Mouse (Mus musculus) ES-Bruce4 (cell line): Measurements from ENCODE around the gene Pms2. TPM values are rescaled to one million over a fixed set of nuclear protein-coding genes. Genes with fewer than 3 reads are reported as not detected.

Experiments
- H3K27ac ChIP-seq: 2 replicates; pipeline ENCODE4 v1.5.1; 2012; ENCODE audit warnings: low read length, inconsistent platforms; ENCODE audit not compliant: insufficient read depth
- H3K27me3 ChIP-seq: 2 replicates; pipeline ENCODE4 v1.6.1; 2012; ENCODE audit warnings: mild to moderate bottlenecking, low read length, inconsistent platforms; ENCODE audit not compliant: control insufficient read depth, poor library complexity, insufficient read depth, severe bottlenecking
- H3K36me3 ChIP-seq: 2 replicates; pipeline ENCODE4 v1.6.1; 2012; ENCODE audit warnings: inconsistent platforms, mild to moderate bottlenecking, low read length, moderate library complexity; ENCODE audit not compliant: control insufficient read depth, poor library complexity, insufficient read depth, severe bottlenecking
- H3K4me1 ChIP-seq: one replicate; pipeline ENCODE4 v1.8.1; 2011; ENCODE audit warnings: low read length; ENCODE audit not compliant: control insufficient read depth, insufficient read depth
- H3K4me3 ChIP-seq: 2 replicates; pipeline ENCODE4 v1.5.1; 2011; ENCODE audit warnings: low read depth, mild to moderate bottlenecking, low read length
- H3K9ac ChIP-seq: 2 replicates; pipeline ENCODE4 v1.6.1; 2012; ENCODE audit warnings: low read depth, mild to moderate bottlenecking, inconsistent platforms; ENCODE audit not compliant: poor library complexity, severe bottlenecking
- H3K9me3 ChIP-seq: replicated peaks from 2 replicates; pipeline ENCODE4 v1.6.1; 2012; ENCODE audit warnings: mild to moderate bottlenecking, low read length, inconsistent platforms; ENCODE audit not compliant: control insufficient read depth, poor library complexity, insufficient read depth, severe bottlenecking
- CTCF ChIP-seq: IDR thresholded peaks from one replicate; pipeline ENCODE4 v1.8.1; 2011; ENCODE audit warnings: low read depth, low read length
- EP300 ChIP-seq: IDR thresholded peaks from 2 replicates; pipeline ENCODE4 v1.6.1; 2011; ENCODE audit warnings: low read depth, low read length; ENCODE audit not compliant: insufficient read depth
- POLR2A ChIP-seq: IDR thresholded peaks from one replicate; pipeline ENCODE4 v1.8.1; 2011; ENCODE audit warnings: low read length; ENCODE audit not compliant: insufficient read depth
- polyA plus RNA-seq: library from polyadenylated mRNA; stranded (reverse); fragments of >200 nt; gene quantifications from 2 replicates; pipeline ENCODE4 v1.2.4, GENCODE M21; 2011; ENCODE audit warnings: low read depth; ENCODE audit not compliant: missing spikeins, insufficient read depth, insufficient read length

Gene Pms2
- polyA plus RNA-seq, 1 experiment: 29.7 TPM

GRCm38 (mm10) chr5:143975631-143975933 lies 65.8 kb downstream of the Pms2 start:
- H3K36me3 ChIP-seq: no peaks in the 10 kb centered on the region
- no peak overlapping the region for H3K27ac ChIP-seq
- no peaks in the 10 kb centered on the region for H3K4me1 ChIP-seq
- H3K27me3 ChIP-seq: no peaks in the 10 kb centered on the region
- H3K4me3 ChIP-seq: no peak overlapping the region
- TF ChIP-seq EP300 (no peak), CTCF (no peak), POLR2A (no peak)
- no peaks in the 10 kb centered on the region for H3K9me3 ChIP-seq
- H3K9ac ChIP-seq: no peak overlapping the region

- H3K27me3 ChIP-seq: no peaks in the 10 kb centered on the region
- H3K27ac ChIP-seq: no peak overlapping the region
- H3K36me3 ChIP-seq: no peaks in the 10 kb centered on the region
- no peak overlapping the region for H3K4me3 ChIP-seq
- H3K9ac ChIP-seq: no peak overlapping the region
- H3K4me1 ChIP-seq: no peaks in the 10 kb centered on the region
- H3K9me3 ChIP-seq: no peaks in the 10 kb centered on the region
- TF ChIP-seq CTCF (no peak), POLR2A (no peak), EP300 (no peak)
These were observed 66.5 kb downstream of the Pms2 start for GRCm38 (mm10) chr5:143976232-143976631.

- no peak for TF ChIP-seq CTCF
- no peak for TF ChIP-seq POLR2A
- Histone ChIP-seq H3K9ac (no peak overlapping the region), H3K27ac (no peak overlapping the region)
These were observed 67.1 kb downstream of the Pms2 start for GRCm38 (mm10) chr5:143976726-143977431.

GRCm38 (mm10) chr5:143980858-143981257 lies 71.1 kb downstream of the Pms2 start:
- Histone ChIP-seq H3K9me3 (no peaks in the 10 kb centered on the region), H3K36me3 (no peaks in the 10 kb centered on the region), H3K4me1 (peaks cover 1% of the 10 kb centered on the region), H3K27ac (no peak overlapping the region), H3K9ac (no peak overlapping the region), H3K4me3 (no peak overlapping the region), H3K27me3 (no peaks in the 10 kb centered on the region)
- TF ChIP-seq POLR2A (no peak), CTCF (no peak), EP300 (no peak)

More at GRCm38 (mm10) chr5:143976726-143977431, 67.1 kb downstream of the Pms2 start:
- no peaks in the 10 kb centered on the region for H3K9me3 ChIP-seq
- no peaks in the 10 kb centered on the region for H3K36me3 ChIP-seq
- H3K4me3 ChIP-seq: no peak overlapping the region
- no peaks in the 10 kb centered on the region for H3K4me1 ChIP-seq
- no peaks in the 10 kb centered on the region for H3K27me3 ChIP-seq

GRCm38 (mm10) chr5:143982361-143982760 lies 72.6 kb downstream of the Pms2 start:
- TF ChIP-seq POLR2A: no peak
- TF ChIP-seq CTCF: no peak
- no peak for TF ChIP-seq EP300
- Histone ChIP-seq H3K27me3 (no peaks in the 10 kb centered on the region), H3K4me1 (peaks cover 1% of the 10 kb centered on the region), H3K36me3 (peaks cover 4% of the 10 kb centered on the region), H3K9me3 (no peaks in the 10 kb centered on the region), H3K27ac (no peak overlapping the region), H3K9ac (no peak overlapping the region), H3K4me3 (no peak overlapping the region)

Other genes starting within 250 kb of the Pms2 start
- gene Usp42, start 177.7 kb upstream of the Pms2 start, polyA plus RNA-seq: 18.3 and 20.6 TPM in 2 replicates
- 23.3 and 24.9 TPM in 2 replicates for gene Eif2ak1, start 92.2 kb upstream of the Pms2 start, polyA plus RNA-seq
- not detected in 2 replicates for gene Ankrd61, start 12.3 kb upstream of the Pms2 start, polyA plus RNA-seq
- gene Aimp2, start 117 bp upstream of the Pms2 start, polyA plus RNA-seq: 130 and 134 TPM in 2 replicates
- gene Gm42421, start 18.2 kb downstream of the Pms2 start, polyA plus RNA-seq: 1.3 and 4.3 TPM in 2 replicates
- gene Rsph10b, start 23.1 kb downstream of the Pms2 start, polyA plus RNA-seq: 2.7 and 4.4 TPM in 2 replicates
- gene Ccz1, start 104.9 kb downstream of the Pms2 start, polyA plus RNA-seq: 67.4 and 69.5 TPM in 2 replicates
- not detected in 2 replicates for gene Ocm, start 116.7 kb downstream of the Pms2 start, polyA plus RNA-seq
- 46.2 and 47.1 TPM in 2 replicates for gene Lmtk2, start 190.5 kb downstream of the Pms2 start, polyA plus RNA-seq